Mouse (Mus musculus) kidney, postnatal 14 days (tissue): Measurements from ENCODE around the gene Dstn.

ENCODE experiments used
- DNase-seq: peaks from one replicate; pipeline ENCODE4 v3.0.0; 2022; ENCODE audit warnings: mixed read lengths

Gene Dstn

GRCm38 (mm10) chr2:143916229-143916628 lies 1.1 kb downstream of the Dstn start:
- peak; percentile 33 for DNase-seq

- DNase-seq = no peak
These were observed 2.5 kb downstream of the Dstn start for GRCm38 (mm10) chr2:143917622-143918021.

- DNase-seq = peak; percentile 30
These were observed 3.8 kb downstream of the Dstn start for GRCm38 (mm10) chr2:143918831-143919502.

GRCm38 (mm10) chr2:143924085-143924484 lies 9.0 kb downstream of the Dstn start:
- no peak for DNase-seq

GRCm38 (mm10) chr2:143925826-143926225 lies 10.7 kb downstream of the Dstn start:
- no peak for DNase-seq

GRCm38 (mm10) chr2:143929607-143930311 lies 14.6 kb downstream of the Dstn start:
- DNase-seq = no peak

- DNase-seq = no peak
These were observed 17.3 kb downstream of the Dstn start for GRCm38 (mm10) chr2:143932340-143932873.

GRCm38 (mm10) chr2:143933516-143933915 lies 18.4 kb downstream of the Dstn start:
- no peak for DNase-seq

- DNase-seq = no peak
These were observed 19.3 kb downstream of the Dstn start for GRCm38 (mm10) chr2:143934439-143934838.

- DNase-seq = no peak
These were observed 22.7 kb downstream of the Dstn start for GRCm38 (mm10) chr2:143937861-143938260.

- no peak for DNase-seq
These were observed 25.3 kb downstream of the Dstn start for GRCm38 (mm10) chr2:143940406-143940805.

- DNase-seq = no peak
These were observed 29.7 kb downstream of the Dstn start for GRCm38 (mm10) chr2:143944796-143945195.

- peak; percentile 49 for DNase-seq
These were observed 30.5 kb downstream of the Dstn start for GRCm38 (mm10) chr2:143945466-143946075.

- DNase-seq = no peak
These were observed 31.3 kb downstream of the Dstn start for GRCm38 (mm10) chr2:143946399-143946798.

GRCm38 (mm10) chr2:143947981-143948380 lies 32.9 kb downstream of the Dstn start:
- DNase-seq = no peak

- no peak for DNase-seq
These were observed 33.3 kb downstream of the Dstn start for GRCm38 (mm10) chr2:143948416-143948815.

GRCm38 (mm10) chr2:143949217-143949616 lies 34.1 kb downstream of the Dstn start:
- DNase-seq = no peak

- DNase-seq = no peak
These were observed 35.3 kb downstream of the Dstn start for GRCm38 (mm10) chr2:143950290-143951027.

- DNase-seq = no peak
These were observed 35.9 kb downstream of the Dstn start for GRCm38 (mm10) chr2:143951028-143951420.

- peak; percentile 39 for DNase-seq
These were observed 36.6 kb downstream of the Dstn start for GRCm38 (mm10) chr2:143951546-143952315.

- no peak for DNase-seq
These were observed 38.8 kb downstream of the Dstn start for GRCm38 (mm10) chr2:143953944-143954343.

GRCm38 (mm10) chr2:143955004-143955403 lies 39.9 kb downstream of the Dstn start:
- no peak for DNase-seq
